Mouse (Mus musculus): Measurements from ENCODE around the gene Abca1. TPM values are rescaled to one million over a fixed set of nuclear protein-coding genes. Genes with fewer than 3 reads are reported as not detected.

Abca1 gene
- total and polyA plus RNA-seq, 2 experiments, result 21.0 to 65.4 TPM

- 56% methylated on average over 7 of the region's 7 CpGs for WGBS
These were observed 18.8 kb upstream of the Abca1 start for GRCm38 (mm10) chr4:53178489-53178888.

GRCm38 (mm10) chr4:53177696-53178095, 18.0 kb upstream of the Abca1 start:
- 95% methylated on average over 8 of the region's 8 CpGs for WGBS
- H3K4me1 ChIP-seq (ENCODE audit: control insufficient read depth, insufficient read depth, low read length), result no peaks in the 10 kb centered on the region
- no peaks in the 10 kb centered on the region for H3K36me3 ChIP-seq (ENCODE audit: control insufficient read depth, insufficient read depth, low read length)
- no peak overlapping the region for H3K9ac ChIP-seq (ENCODE audit: low read depth, low read length)
- no peak for DNase-seq (ENCODE audit: extremely low read depth, low read depth, low spot score)
- no peak overlapping the region for H3K4me3 ChIP-seq (ENCODE audit: insufficient read depth, low read depth, low read length)
- H3K27ac ChIP-seq (replicated peaks; ENCODE audit: insufficient read depth, low read depth, low read length), result no peak overlapping the region
- TF ChIP-seq POLR2A (IDR thresholded peaks at IDR 0.05; ENCODE audit: extremely low read depth, insufficient read depth, low read length) (no peak), CTCF (IDR thresholded peaks at IDR 0.05; ENCODE audit: low read depth, low read length) (no peak)
- H3K79me2 ChIP-seq (ENCODE audit: control insufficient read depth, insufficient read depth, low read length), result no peaks in the 10 kb centered on the region
- no peaks in the 10 kb centered on the region for H3K27me3 ChIP-seq (ENCODE audit: control insufficient read depth, insufficient read depth, low read length)

More at GRCm38 (mm10) chr4:53178489-53178888, 18.8 kb upstream of the Abca1 start:
- no peak for DNase-seq (ENCODE audit: extremely low read depth, low read depth, low spot score)
- TF ChIP-seq POLR2A (IDR thresholded peaks at IDR 0.05; ENCODE audit: extremely low read depth, insufficient read depth, low read length) (no peak), CTCF (IDR thresholded peaks at IDR 0.05; ENCODE audit: low read depth, low read length) (no peak)
- no peaks in the 10 kb centered on the region for H3K36me3 ChIP-seq (ENCODE audit: control insufficient read depth, insufficient read depth, low read length)
- no peak overlapping the region for H3K27ac ChIP-seq (replicated peaks; ENCODE audit: insufficient read depth, low read depth, low read length)
- H3K4me1 ChIP-seq (ENCODE audit: control insufficient read depth, insufficient read depth, low read length), result no peaks in the 10 kb centered on the region
- H3K79me2 ChIP-seq (ENCODE audit: control insufficient read depth, insufficient read depth, low read length), result no peaks in the 10 kb centered on the region
- H3K4me3 ChIP-seq (ENCODE audit: insufficient read depth, low read depth, low read length), result no peak overlapping the region
- H3K9ac ChIP-seq (ENCODE audit: low read depth, low read length), result no peak overlapping the region
- no peaks in the 10 kb centered on the region for H3K27me3 ChIP-seq (ENCODE audit: control insufficient read depth, insufficient read depth, low read length)

DNA sequence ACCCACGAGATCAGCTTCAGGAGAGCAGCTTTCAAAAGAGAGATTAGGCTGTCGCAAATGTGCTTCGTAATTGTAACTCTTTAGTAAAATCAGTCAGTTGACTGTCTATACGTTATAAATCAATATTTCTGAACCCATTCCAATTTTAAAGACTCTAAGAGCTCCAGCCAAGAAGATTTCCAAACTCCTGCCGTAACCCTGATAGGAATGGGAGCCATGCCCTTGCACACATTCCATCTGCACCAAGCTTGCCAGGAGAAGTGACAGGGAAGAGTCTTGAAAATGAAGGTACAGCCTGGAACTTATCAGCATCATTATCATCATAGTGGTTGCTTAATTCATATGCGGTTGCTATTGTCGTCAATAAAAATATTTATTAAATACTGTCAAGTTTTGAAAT, 15.2 kb upstream of the Abca1 start:
- Histone ChIP-seq H3K27ac (replicated peaks; ENCODE audit: insufficient read depth, low read depth, low read length) (no peak overlapping the region), H3K4me3 (ENCODE audit: insufficient read depth, low read depth, low read length) (no peak overlapping the region), H3K9ac (ENCODE audit: low read depth, low read length) (no peak overlapping the region), H3K36me3 (ENCODE audit: control insufficient read depth, insufficient read depth, low read length) (no peaks in the 10 kb centered on the region), H3K27me3 (ENCODE audit: control insufficient read depth, insufficient read depth, low read length) (no peaks in the 10 kb centered on the region), H3K79me2 (ENCODE audit: control insufficient read depth, insufficient read depth, low read length) (no peaks in the 10 kb centered on the region), H3K4me1 (ENCODE audit: control insufficient read depth, insufficient read depth, low read length) (no peaks in the 10 kb centered on the region)
- no peak for DNase-seq (ENCODE audit: extremely low read depth, low read depth, low spot score)
- 85% methylated on average over 7 of the region's 7 CpGs for WGBS
- TF ChIP-seq POLR2A (IDR thresholded peaks at IDR 0.05; ENCODE audit: extremely low read depth, insufficient read depth, low read length) (no peak), CTCF (IDR thresholded peaks at IDR 0.05; ENCODE audit: low read depth, low read length) (no peak)

DNA sequence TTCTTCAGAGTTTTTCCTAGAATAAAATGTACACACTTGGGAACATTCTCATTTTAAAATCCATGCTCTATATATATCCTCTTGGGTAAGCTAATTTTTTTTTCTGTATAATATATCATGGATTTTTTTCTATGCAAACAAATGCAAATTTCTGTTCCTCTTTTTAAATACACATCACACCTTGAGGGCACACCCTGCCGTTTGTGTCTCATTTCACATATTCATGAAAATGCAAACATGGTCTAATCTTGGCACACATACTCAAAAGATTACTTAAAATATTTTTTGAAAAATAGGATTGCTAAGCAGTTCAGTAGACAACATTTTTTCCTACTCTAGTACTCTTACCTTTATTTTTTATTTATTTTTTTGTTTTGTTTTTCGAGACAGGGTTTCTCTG, 10.7 kb upstream of the Abca1 start:
- H3K27me3 ChIP-seq (ENCODE audit: control insufficient read depth, insufficient read depth, low read length), result no peaks in the 10 kb centered on the region
- no peaks in the 10 kb centered on the region for H3K36me3 ChIP-seq (ENCODE audit: control insufficient read depth, insufficient read depth, low read length)
- H3K4me3 ChIP-seq (ENCODE audit: insufficient read depth, low read depth, low read length), result no peak overlapping the region
- WGBS, result 80% methylated on average over 2 of the region's 2 CpGs
- H3K4me1 ChIP-seq (ENCODE audit: control insufficient read depth, insufficient read depth, low read length), result no peaks in the 10 kb centered on the region
- no peak for DNase-seq (ENCODE audit: extremely low read depth, low read depth, low spot score)
- H3K9ac ChIP-seq (ENCODE audit: low read depth, low read length), result no peak overlapping the region
- H3K27ac ChIP-seq (replicated peaks; ENCODE audit: insufficient read depth, low read depth, low read length), result no peak overlapping the region
- no peaks in the 10 kb centered on the region for H3K79me2 ChIP-seq (ENCODE audit: control insufficient read depth, insufficient read depth, low read length)
- TF ChIP-seq POLR2A (IDR thresholded peaks at IDR 0.05; ENCODE audit: extremely low read depth, insufficient read depth, low read length) (no peak), CTCF (IDR thresholded peaks at IDR 0.05; ENCODE audit: low read depth, low read length) (no peak)

DNA sequence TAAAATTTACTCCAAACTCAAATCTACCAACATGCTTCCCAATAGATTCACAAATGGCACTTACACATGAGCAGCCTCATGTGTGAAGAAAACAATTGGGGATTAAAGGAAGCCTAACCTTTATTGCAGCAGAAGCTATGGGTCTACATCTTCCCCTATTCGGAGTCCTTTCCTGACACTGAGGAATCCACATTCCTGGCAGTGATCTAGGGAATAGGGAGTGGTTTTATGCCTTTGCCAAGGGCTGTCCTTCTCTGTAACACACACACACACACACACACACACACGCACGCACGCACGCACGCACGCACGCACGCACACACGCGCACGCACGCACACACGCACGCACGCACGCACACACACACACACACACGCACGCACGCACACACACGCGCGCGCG, 5.5 kb upstream of the Abca1 start:
- H3K9ac ChIP-seq (ENCODE audit: low read depth, low read length), result no peak overlapping the region
- no peak for TF ChIP-seq CTCF (IDR thresholded peaks at IDR 0.05; ENCODE audit: low read depth, low read length)
- no peak for TF ChIP-seq POLR2A (IDR thresholded peaks at IDR 0.05; ENCODE audit: extremely low read depth, insufficient read depth, low read length)
- no peak overlapping the region for H3K4me3 ChIP-seq (ENCODE audit: insufficient read depth, low read depth, low read length)
- no peaks in the 10 kb centered on the region for H3K36me3 ChIP-seq (ENCODE audit: control insufficient read depth, insufficient read depth, low read length)
- no peak for DNase-seq (ENCODE audit: extremely low read depth, low read depth, low spot score)
- 81% methylated on average over 11 of the region's 25 CpGs for WGBS
- H3K4me1 ChIP-seq (ENCODE audit: control insufficient read depth, insufficient read depth, low read length), result peaks cover 2% of the 10 kb centered on the region; the same call in 1 of the 2 replicates
- H3K27ac ChIP-seq (replicated peaks; ENCODE audit: insufficient read depth, low read depth, low read length), result no peak overlapping the region
- H3K79me2 ChIP-seq (ENCODE audit: control insufficient read depth, insufficient read depth, low read length), result no peaks in the 10 kb centered on the region
- no peaks in the 10 kb centered on the region for H3K27me3 ChIP-seq (ENCODE audit: control insufficient read depth, insufficient read depth, low read length)

DNA sequence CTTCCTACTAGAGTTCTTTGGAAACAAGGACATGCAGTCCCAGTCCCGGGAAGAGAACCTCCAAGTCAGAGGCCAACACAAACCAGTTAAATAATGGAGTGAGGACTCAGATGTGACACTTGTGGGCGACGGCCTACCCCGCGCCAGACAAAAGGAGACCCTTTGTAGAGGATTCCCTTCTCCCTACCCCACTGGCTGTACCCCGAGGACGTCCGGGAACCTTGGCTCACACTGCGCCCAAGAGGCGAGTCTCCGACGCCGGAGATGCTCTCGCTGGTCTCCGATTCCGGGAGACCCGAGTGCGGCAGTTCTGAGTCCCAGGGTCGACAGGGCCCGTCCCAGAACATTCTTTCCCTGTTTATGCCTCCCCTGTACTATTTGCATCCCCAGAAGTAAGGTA, 519 bp downstream of the Abca1 start:
- Histone ChIP-seq H3K4me1 (ENCODE audit: control insufficient read depth, insufficient read depth, low read length) (peaks cover 24% of the 10 kb centered on the region), H3K4me3 (ENCODE audit: insufficient read depth, low read depth, low read length) (peak overlapping the region; percentile 98), H3K79me2 (ENCODE audit: control insufficient read depth, insufficient read depth, low read length) (peaks cover 26% of the 10 kb centered on the region; the same call in 1 of the 2 replicates), H3K36me3 (ENCODE audit: control insufficient read depth, insufficient read depth, low read length) (no peaks in the 10 kb centered on the region), H3K9ac (ENCODE audit: low read depth, low read length) (peak overlapping the region; percentile 95), H3K27me3 (ENCODE audit: control insufficient read depth, insufficient read depth, low read length) (no peaks in the 10 kb centered on the region), H3K27ac (replicated peaks; ENCODE audit: insufficient read depth, low read depth, low read length) (peak overlapping the region; percentile 96)
- peak; percentile 27 for DNase-seq (ENCODE audit: extremely low read depth, low read depth, low spot score)
- WGBS, result under 1% methylated on average over 20 of the region's 20 CpGs
- TF ChIP-seq POLR2A (IDR thresholded peaks at IDR 0.05; ENCODE audit: extremely low read depth, insufficient read depth, low read length) (no peak), CTCF (IDR thresholded peaks at IDR 0.05; ENCODE audit: low read depth, low read length) (no peak)
